Mouse (Mus musculus) right cerebral cortex, postnatal 4 days (tissue): ENCODE data around the gene Slc25a4.
"Not testable (repeated sequence)": the region's sequence is repeated elsewhere in the genome, so short reads cannot be mapped to it uniquely, and the experiment has no call there.

ENCODE experiments used
- DNase-seq: peaks from one replicate; pipeline ENCODE4 v3.0.0-alpha.2; 2022

Gene Slc25a4

GRCm38 (mm10) chr8:46210404-46211315 lies at the start of gene Slc25a4:
TSS of gene Slc25a4 (minus strand) at chr8:46211284.
- DNase-seq, result peak; percentile 99

GRCm38 (mm10) chr8:46257921-46258682 lies 47.0 kb upstream of the Slc25a4 start:
- no peak for DNase-seq

- no peak for DNase-seq
Measured at GRCm38 (mm10) chr8:46252456-46252855, 41.4 kb upstream of the Slc25a4 start.

- no peak for DNase-seq
Measured at GRCm38 (mm10) chr8:46251561-46251960, 40.5 kb upstream of the Slc25a4 start.

DNA sequence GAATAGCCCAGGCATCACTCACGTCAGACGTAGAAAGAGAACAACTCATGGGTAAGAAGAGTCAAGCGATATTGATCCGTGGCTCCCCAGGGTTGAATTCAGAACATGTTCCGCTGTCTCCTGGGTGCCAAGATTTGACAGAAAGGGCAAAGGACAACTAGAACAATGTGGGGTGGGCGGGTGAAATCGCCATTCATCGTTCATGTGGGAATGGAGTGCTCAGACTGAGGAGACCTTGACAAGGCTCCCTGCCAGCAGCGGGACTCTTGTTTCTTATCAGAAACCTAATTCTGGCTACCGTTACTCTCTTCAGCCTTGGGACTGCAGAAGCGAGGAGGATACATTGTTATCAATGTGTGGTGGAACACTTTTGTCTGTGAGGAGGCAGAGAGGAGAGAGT lies 35.3 kb upstream of the Slc25a4 start:
- no peak for DNase-seq

- no peak for DNase-seq
Measured at GRCm38 (mm10) chr8:46242946-46243345, 31.9 kb upstream of the Slc25a4 start.

DNA sequence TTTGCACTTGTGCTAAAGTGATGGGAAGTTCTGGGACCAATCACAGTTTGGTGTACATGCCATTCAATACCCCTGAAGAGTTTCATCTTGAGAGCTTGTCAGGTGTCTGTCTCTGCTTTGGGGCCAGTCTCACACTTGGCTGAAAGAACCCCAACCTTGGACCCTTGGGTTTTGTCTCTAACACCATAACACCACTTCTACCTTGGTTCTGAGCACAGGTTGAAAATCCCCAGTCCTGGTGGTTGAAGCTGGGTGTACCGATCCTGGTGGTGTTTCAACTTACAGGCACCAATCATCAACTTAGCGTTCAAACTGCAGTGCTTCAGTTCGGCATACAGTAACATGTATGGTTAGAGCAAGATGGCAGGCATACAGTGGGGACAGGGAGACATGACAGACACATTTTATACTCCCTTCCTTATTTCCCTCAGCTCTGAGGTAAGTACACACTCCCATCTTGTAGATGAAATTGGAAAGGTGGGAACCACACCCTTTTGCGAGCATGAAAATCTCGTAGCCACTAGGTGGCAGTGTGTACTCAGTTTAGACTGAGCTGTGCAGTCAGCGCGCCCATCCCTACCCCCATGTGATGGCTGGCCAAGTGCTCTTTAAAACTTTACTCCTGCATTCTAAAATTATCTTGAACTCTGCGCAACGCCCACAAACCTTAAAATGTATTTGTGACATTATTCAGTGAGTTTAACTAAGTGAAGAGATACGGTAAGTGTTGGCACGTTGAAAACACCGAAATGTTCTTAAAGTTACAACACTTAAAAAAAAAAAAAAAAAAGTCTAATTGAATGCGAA lies 30.7 kb upstream of the Slc25a4 start:
- DNase-seq, result peak; percentile 81

DNA sequence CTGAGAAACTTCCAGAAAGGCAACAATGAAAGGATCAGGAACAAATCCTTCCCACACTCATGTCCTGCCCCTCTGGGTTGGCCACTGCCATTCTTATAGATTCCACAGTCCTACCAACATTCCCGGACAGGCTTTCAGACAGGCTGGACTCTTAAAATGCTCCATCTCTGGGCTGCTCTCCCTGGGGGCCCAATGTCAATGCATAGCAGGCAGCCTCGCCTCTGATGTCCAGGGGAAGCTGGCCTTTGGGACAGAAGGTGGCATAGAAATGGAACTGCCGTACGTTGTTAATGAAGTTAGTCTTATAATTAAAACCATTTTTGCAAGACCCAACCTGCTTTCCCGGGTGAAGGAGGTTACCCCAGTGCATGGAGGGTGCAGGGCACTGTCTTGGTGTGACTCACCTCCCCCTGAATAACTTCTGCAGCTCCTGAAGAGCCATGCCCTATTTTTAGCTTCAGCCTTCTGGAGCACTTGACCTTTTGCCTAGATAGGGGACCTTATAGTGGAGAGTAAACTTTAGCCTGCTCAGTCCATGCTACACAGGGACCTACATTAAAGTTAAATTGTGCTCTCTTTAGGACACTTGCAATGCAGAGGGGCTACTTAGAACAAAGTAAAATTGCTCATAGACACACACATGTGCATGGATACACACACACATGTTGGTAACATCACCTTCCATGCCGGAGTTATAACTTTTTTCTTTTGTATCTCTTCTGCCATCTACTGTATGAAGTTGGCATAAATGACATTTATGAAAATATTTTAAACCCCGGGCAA lies 25.5 kb upstream of the Slc25a4 start:
- no peak for DNase-seq

- no peak for DNase-seq
Measured at GRCm38 (mm10) chr8:46234736-46235135, 23.7 kb upstream of the Slc25a4 start.

DNA sequence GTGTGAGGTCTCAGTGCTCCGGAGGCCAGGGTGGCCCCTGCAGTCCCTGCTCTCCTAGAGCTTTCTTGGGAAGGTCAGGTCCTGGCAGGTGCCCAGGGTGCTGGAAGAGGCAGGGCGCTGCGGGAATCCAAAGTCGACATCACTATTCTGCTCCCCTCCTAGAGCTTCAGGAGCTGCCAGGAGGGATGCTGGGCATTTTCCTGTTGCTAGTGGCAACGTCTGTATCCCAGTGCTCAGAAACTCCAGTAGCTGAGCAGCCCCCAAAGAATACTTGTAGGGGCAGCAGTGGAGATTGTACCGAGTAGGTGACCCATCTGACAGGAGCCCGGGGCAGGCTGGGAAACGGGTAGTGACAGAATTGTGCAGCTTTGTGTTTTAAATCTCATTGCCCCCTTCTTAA lies 21.7 kb upstream of the Slc25a4 start:
- peak; percentile 42 for DNase-seq

DNA sequence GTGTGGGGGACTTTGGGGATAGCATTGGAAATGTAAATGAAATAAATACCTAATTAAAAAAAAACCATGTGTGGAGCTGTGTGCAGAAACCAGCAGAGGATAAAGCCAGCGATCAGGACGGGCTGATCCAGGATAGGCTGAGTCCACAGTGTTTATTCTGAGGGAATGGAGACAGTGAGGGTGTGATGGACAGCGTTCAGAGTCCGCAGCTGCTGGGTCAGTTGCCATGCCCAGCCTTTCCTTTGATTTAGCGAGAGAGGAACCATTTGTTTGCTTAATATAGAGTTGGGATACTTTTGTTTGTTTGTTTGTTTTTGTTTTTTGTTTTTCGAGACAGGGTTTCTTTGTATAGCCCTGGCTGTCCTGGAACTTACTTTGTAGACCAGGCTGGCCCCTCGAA lies 20.9 kb upstream of the Slc25a4 start:
- DNase-seq, result not testable (repeated sequence)

GRCm38 (mm10) chr8:46226622-46227021 lies 15.5 kb upstream of the Slc25a4 start:
- DNase-seq, result no peak

- DNase-seq, result no peak
Measured at GRCm38 (mm10) chr8:46225501-46225900, 14.4 kb upstream of the Slc25a4 start.

DNA sequence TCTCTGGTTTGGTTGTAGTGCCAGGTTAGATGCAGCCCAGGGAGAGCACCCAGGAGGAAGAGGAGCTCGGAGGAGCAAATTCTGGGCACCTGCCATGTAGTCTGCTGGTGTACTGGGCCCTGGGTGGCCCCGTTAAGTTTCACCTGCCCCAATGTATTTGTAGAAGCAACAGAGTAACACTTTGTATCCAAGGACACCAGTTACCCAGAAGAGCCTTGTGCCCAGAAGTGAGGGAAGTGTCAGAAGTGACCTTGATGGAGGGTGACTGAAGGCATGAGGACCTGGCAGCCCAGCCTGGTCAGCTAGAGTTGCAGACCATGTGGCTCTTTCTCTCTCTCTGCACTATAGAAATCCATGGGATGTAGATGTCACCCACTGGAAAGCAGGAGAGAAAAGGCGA lies 9.5 kb upstream of the Slc25a4 start:
- DNase-seq, result no peak

DNA sequence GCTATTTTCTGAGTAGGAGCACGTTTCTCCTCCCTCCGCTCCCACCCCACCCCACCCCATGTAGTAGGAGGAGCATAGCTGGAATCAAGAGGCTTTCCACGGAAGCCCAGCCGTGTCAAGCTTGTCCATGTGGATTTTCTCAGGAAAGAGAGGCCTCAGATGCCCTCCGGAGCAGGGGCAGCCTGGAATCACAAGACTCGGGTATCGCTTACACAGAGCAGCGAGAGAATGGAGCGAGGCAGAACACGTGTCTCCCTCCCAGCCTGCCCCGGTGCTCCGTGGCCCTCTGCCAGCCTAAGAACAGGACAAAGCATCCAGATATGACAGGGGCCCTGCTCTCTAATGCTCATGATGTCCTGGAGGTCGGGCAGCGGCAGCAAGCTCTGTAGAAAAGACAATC lies 5.8 kb upstream of the Slc25a4 start:
- DNase-seq, result peak; percentile 64

DNA sequence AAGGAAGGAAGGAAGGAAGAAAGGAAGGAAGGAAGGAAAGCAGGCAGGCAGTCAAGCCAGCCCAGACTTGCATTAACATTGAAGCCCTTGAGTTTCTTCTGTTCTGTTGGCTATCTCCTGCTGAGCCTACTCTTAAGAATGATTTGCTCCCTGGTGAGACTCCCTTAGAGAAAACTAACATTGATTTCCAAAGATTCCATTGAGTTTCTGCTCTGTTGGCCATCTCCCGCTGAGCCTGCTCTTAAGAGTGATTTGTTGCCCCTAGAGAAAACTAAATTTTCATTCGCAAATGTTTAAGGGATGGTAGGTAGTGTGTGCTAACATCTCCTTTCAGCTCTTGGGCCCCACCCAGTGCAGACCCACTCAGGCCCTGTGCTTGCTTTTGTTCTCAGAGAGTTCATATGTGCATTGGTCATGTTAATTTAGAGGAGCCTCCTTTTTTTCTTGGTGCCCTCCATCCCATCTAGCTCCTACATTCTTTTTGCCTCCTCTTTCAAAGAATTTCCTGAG lies 2.9 kb upstream of the Slc25a4 start:
- DNase-seq, result no peak

- DNase-seq, result peak; percentile 38
Measured at GRCm38 (mm10) chr8:46212194-46212593, 1.1 kb upstream of the Slc25a4 start.

- DNase-seq, result peak; percentile 25
Measured at GRCm38 (mm10) chr8:46211611-46212071, 557 bp upstream of the Slc25a4 start.

GRCm38 (mm10) chr8:46209057-46209456 lies 2.0 kb downstream of the Slc25a4 start:
- no peak for DNase-seq

DNA sequence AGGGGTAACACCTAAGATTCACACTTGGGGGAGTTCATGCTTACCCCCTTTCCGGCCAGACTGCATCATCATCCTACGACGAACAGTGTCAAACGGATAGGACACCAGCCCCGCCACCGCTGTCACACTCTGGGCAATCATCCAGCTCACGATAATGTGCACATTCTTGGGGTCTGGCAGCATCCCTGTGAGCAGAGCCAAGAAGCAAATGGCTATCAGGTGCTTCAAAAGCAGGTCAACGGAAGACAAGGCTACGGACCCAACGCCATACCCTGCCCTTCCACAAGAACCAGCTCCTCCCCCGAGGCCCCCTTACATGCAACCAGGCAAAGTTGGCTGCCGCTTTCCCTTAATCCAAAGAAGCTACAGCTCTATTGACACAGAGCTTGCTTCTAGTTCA lies 2.7 kb downstream of the Slc25a4 start:
- peak; percentile 49 for DNase-seq

DNA sequence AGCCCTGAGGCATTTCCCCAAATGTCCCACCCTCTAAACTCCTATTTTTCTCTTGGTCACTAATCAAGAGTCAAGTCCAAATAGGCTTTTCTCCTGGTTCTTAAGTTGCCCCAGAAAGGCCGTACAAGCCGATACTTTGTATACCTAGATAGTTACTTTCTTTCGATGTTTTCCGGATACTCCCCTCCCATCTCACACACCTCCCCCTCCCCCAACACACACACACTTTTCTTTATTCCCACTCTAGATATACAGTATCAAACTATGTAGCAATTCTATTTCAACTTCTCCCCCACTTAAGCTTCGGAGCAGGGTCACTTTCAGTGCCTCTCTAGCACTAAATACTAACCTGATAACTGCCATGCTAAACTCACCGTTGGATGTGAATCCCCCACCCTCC lies 5.0 kb downstream of the Slc25a4 start:
- DNase-seq, result no peak
